Mouse (Mus musculus) forebrain, embryonic 13.5 days (tissue): ENCODE measurements around the gene Nat8f2. TPM values are rescaled to one million over a fixed set of nuclear protein-coding genes. Genes with fewer than 3 reads are reported as not detected.
"Not testable (repeated sequence)": the region's sequence is repeated elsewhere in the genome, so short reads cannot be mapped to it uniquely, and the experiment has no call there.

Experiments used
- ATAC-seq: fragments of 200-750 bp; cut with Nextera tagmentation; 2 replicates; pipeline ENCODE4 v1.8.0; 2017
- H3K27ac ChIP-seq: fragments of 300-500 bp; sonication (generic); 2 replicates; pipeline ENCODE4 v1.5.1; 2015; ENCODE audit warnings: inconsistent platforms, mild to moderate bottlenecking, moderate library complexity
- H3K27me3 ChIP-seq: fragments of 300-500 bp; sonication (generic); 2 replicates; pipeline ENCODE4 v1.6.1; 2015; ENCODE audit warnings: mild to moderate bottlenecking, inconsistent platforms
- H3K36me3 ChIP-seq: fragments of 300-500 bp; sonication (generic); 2 replicates; pipeline ENCODE4 v1.6.1; 2015; ENCODE audit warnings: mild to moderate bottlenecking, inconsistent platforms; ENCODE audit not compliant: poor library complexity, severe bottlenecking
- H3K4me1 ChIP-seq: fragments of 300-500 bp; sonication (generic); 2 replicates; pipeline ENCODE4 v1.6.1; 2015; ENCODE audit warnings: inconsistent platforms
- H3K4me2 ChIP-seq: fragments of 300-500 bp; sonication (generic); 2 replicates; pipeline ENCODE4 v1.6.1; 2015; ENCODE audit warnings: inconsistent platforms, mild to moderate bottlenecking, moderate library complexity
- H3K4me3 ChIP-seq: fragments of 300-500 bp; sonication (generic); 2 replicates; pipeline ENCODE4 v1.5.1; 2015; ENCODE audit warnings: mild to moderate bottlenecking, inconsistent platforms
- H3K9ac ChIP-seq: fragments of 300-500 bp; sonication (generic); 2 replicates; pipeline ENCODE4 v1.6.1; 2015; ENCODE audit warnings: mild to moderate bottlenecking, inconsistent platforms
- H3K9me3 ChIP-seq: fragments of 300-500 bp; sonication (generic); replicated peaks from 2 replicates; pipeline ENCODE4 v1.6.1; 2016; ENCODE audit warnings: inconsistent platforms
- WGBS: fragments of 180-500 bp; shearing (Covaris S2); methylation state at CpG from one replicate; pipeline ENCODE4 v1.1.7; 2015; 5-methylcytosine and 5-hydroxymethylcytosine counted together
- polyA plus RNA-seq: library from polyadenylated mRNA; unstranded; fragments of >200 nt; fragmentation: Nextera tagmentation; extraction: Ambion mirVana; gene quantifications from 2 replicates; pipeline ENCODE4 v1.2.1, GENCODE M21; 2015

Gene Nat8f2
- polyA plus RNA-seq: not detected in 2 replicates

DNA sequence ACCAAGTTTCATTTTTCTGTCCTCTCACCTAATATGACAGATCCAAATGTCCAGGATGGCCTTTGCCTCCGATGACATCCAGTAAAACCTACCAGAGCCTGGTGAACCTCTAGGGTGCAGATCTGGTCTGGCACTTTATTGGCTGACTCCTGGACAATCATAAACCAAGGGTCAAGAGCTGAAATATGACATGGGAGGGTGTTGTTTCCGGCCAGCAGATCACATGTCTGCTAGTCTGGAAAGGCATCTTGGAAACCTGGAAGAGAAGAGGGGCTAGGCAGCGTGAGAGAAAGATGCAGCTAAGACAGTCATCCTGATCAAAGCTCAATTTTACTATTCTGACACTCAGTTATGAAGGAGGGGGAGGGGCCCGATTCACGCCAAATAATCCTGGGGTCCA lies at the start of gene Nat8f2:
Gene Nat8f2 (minus strand): TSS at position 153 of the 400 bp plus-strand sequence.
- not testable (repeated sequence) for H3K4me1 ChIP-seq, H3K9ac ChIP-seq, H3K27ac ChIP-seq, H3K9me3 ChIP-seq, H3K36me3 ChIP-seq, ATAC-seq, H3K27me3 ChIP-seq, H3K4me3 ChIP-seq, H3K4me2 ChIP-seq
- WGBS: 83% methylated on average over 5 of the region's 5 CpGs

DNA sequence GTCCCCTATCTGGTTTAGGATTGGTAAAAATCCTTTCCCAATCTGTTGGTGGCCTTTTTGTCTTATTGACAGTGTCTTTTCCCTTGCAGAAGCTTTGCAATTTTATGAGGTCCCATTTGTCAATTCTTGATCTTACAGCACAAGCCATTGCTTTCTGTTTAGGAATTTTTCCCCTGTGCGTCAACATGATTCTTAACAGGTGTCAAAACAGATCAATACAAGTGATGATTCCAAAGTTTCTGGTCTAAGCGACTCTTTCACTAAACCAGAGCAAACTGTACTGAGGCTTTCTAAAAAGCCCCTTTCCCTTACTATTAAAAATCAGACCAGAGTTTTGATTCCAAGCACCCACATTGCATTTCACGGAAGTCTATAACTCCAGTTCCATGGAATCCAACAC lies 49.4 kb upstream of the Nat8f2 start:
- H3K27ac ChIP-seq, H3K4me3 ChIP-seq, H3K4me2 ChIP-seq, H3K27me3 ChIP-seq, H3K9me3 ChIP-seq, ATAC-seq, H3K9ac ChIP-seq: not testable (repeated sequence)
- H3K4me1 ChIP-seq: peaks cover 19% of the 10 kb centered on the region
- peaks cover 19% of the 10 kb centered on the region for H3K36me3 ChIP-seq
- WGBS: 95% methylated on average over 3 of the region's 3 CpGs

DNA sequence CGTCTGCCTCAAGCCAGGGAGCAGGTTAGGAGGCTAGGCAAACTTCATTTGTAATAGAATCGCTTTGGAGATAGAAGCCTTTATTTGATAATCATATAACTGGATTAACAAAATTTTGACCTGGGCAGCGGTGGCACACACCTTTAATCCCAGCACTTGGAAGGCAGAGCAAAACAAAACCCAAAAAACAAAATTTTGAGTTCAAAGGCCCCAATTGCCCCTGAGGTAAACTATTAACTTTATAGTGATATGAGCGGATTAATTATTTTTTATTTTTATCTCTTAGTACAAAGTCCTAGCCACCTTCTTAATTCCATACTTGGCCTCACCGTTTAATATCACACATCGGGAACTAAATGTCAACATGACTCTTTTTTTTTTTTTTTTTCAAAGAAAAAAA lies 47.6 kb upstream of the Nat8f2 start:
- no peak for ATAC-seq
- H3K27me3 ChIP-seq: no peaks in the 10 kb centered on the region
- H3K9me3 ChIP-seq: no peaks in the 10 kb centered on the region
- peak overlapping the region; percentile 82 for H3K4me2 ChIP-seq
- H3K27ac ChIP-seq: 0 out of 2 replicates have a peak overlapping the region, but pooled peaks have one; percentile 78
- H3K4me1 ChIP-seq: peaks cover 19% of the 10 kb centered on the region
- H3K4me3 ChIP-seq: peak overlapping the region; percentile 62
- H3K9ac ChIP-seq: peak overlapping the region; percentile 81
- WGBS: 83% methylated on average over 6 of the region's 6 CpGs
- peaks cover 8% of the 10 kb centered on the region for H3K36me3 ChIP-seq

DNA sequence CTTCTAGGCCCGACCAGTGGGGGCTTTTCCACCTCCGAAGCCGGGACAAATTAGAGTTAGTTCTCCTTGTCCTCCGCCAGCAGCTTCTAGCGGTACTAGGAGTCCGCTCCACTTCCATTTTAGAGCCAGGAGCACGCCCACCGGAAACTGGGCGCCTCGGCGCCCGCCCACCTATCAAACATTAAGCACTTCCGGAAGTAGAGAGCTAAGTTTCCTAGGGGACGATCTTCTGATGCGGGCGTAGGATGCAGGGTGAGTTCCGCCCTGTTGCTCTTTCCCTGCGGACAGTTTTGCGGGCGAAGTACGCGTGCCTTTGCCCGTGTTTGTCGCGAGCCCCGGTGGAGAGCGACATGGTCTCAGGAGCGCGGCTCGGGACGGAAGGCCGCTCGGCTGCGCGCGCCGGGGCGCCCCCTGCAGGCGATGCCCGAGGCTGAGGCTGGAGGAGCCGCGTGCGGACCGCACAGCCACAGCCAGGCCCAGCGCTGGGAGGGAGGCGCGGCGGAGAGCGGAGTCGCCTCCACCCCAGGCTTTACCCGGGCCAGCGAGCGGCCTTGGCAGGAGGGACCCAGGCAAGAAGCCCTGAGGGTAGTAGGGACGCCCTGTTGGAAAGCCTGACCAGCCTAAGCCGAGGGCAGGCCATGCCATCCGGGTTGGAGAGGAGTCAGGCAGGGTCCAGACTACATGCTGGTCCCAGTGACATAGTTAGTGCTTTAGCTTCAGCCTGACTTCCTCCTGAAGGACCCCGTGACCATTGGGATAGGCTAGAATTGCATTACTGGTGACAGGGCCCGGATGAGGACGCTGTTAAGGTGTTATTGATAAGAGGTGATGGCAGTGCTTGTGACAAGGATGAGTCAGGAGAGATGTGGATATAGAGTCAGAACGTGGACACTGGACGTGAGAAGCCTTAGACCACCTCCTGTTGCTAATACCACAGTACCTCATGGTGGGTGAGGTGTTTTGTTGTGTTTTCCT lies 46.9 kb upstream of the Nat8f2 start, which contains the start of gene Nat8f1:
Gene Nat8f1 (minus strand): TSS at position 149 of the 975 bp plus-strand sequence.
- Histone ChIP-seq H3K4me3 (peak within 1 kb of the TSS; percentile 62), H3K4me1 (peaks cover 19% of the 10 kb centered on the region), H3K9ac (peak within 1 kb of the TSS; percentile 81), H3K27ac (peak within 1 kb of the TSS; percentile 78), H3K4me2 (peak within 1 kb of the TSS; percentile 82)
- 1% methylated on average over 60 of the region's 61 CpGs for WGBS
- not testable (repeated sequence) for H3K9me3 ChIP-seq, H3K36me3 ChIP-seq, H3K27me3 ChIP-seq
- ATAC-seq: peak; percentile 96

DNA sequence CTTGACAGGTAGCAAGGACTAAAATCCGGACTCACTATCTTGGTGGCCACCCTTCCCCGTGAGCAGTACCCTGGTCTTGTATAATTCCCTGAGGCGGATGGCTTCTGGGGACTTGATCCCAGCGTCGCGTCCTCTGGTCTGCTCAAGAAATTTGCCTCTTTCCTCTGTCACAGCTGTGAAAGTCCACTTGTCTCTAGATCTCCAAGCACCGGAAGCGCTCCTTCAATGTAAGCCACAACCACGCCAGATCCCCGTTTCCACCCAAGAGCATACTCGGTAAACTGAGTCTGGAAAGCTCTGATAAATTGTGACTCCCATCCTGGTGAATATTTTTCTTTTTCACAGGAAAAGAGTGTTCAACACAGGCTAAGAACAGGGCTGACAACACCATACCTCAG lies 46.2 kb upstream of the Nat8f2 start:
- Histone ChIP-seq H3K36me3 (no peaks in the 10 kb centered on the region), H3K4me2 (peak overlapping the region; percentile 82), H3K4me3 (peak overlapping the region; percentile 62), H3K27me3 (no peaks in the 10 kb centered on the region), H3K9me3 (no peaks in the 10 kb centered on the region), H3K4me1 (peaks cover 19% of the 10 kb centered on the region), H3K9ac (peak overlapping the region; percentile 81), H3K27ac (peak overlapping the region; percentile 78; the same call in 1 of the 2 replicates)
- ATAC-seq: peak; percentile 27; the same call in 1 of the 2 replicates
- WGBS: 5% methylated on average over 11 of the region's 11 CpGs

DNA sequence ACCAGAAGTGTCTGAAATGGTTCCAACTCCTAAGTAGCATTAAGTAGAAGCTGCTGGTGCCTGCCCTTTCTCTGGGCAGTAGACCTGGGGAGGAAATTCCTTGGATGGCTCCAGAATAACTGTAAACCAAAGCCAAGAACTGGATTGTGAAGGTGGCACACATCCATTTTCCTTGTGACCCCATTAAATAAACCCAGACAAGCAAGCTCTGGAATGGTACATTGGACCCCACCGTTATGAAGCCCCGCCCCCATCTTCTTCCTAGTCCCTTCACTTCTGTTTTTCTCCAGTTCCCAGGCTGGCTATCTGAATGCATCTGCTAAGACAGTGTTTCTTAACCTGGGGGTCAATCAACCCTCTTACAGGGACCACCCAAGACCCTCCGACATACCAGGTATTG lies 42.6 kb upstream of the Nat8f2 start, which contains the start of gene Tprkb:
Gene Tprkb (plus strand): TSS at position 279 of the 400 bp plus-strand sequence.
- 87% methylated on average over 3 of the region's 3 CpGs for WGBS
- Histone ChIP-seq H3K27me3 (no peaks in the 10 kb centered on the region), H3K4me1 (peaks cover 18% of the 10 kb centered on the region), H3K27ac (no peak within 1 kb of the TSS), H3K9ac (no peak within 1 kb of the TSS), H3K36me3 (no peaks in the 10 kb centered on the region), H3K4me3 (no peak within 1 kb of the TSS), H3K9me3 (no peaks in the 10 kb centered on the region), H3K4me2 (no peak within 1 kb of the TSS)
- no peak for ATAC-seq

DNA sequence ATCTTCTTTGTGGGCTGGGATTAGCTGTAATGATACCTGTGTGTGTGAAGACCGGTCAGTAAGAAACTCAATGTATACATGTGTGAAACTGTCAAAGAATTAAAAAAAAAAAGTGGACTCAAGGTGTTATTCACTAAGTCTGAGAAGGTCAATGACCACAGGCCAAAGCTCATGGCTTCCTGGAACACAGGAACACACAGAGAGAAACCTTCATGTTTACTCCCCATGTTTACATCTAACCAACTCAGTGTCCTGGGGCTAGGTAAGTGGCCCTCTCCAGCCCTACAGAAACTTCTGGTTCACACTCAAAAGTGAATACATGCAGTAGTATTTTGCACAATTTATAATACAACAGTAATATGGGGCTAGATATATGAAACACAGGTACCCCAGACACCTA lies 40.7 kb upstream of the Nat8f2 start:
- no peak overlapping the region for H3K27ac ChIP-seq
- H3K9me3 ChIP-seq: no peaks in the 10 kb centered on the region

DNA sequence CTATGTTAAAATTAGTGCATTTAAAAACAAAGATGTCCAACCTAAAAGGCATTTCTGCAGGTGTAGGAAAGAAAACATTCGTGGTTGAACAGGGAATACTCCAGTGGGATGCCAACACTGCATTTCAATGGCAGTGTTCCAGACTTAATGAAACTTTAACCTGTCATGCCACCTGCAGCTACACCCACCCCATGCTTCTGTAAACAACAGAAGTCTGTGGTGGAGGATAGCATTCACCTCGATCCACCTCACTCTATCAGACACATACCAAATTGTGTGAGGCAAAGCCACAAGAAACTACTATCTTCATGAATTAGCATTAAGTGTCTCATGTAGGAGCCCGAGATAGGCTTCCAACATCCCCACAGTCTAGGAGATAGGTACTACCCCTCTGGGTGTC lies 39.4 kb upstream of the Nat8f2 start:
- H3K27me3 ChIP-seq: no peaks in the 10 kb centered on the region
- no peak overlapping the region for H3K4me2 ChIP-seq
- ATAC-seq: no peak
- no peak overlapping the region for H3K9ac ChIP-seq
- H3K9me3 ChIP-seq: no peaks in the 10 kb centered on the region
- H3K36me3 ChIP-seq: no peaks in the 10 kb centered on the region
- H3K4me3 ChIP-seq: no peak overlapping the region
- WGBS: 73% methylated on average over 3 of the region's 3 CpGs
- 0 out of 2 replicates have a peak, but pooled peaks cover 3% of the 10 kb centered on the region for H3K4me1 ChIP-seq
- H3K27ac ChIP-seq: no peak overlapping the region

More for the DNA sequence above, 40.7 kb upstream of the Nat8f2 start:
- peaks cover 7% of the 10 kb centered on the region for H3K4me1 ChIP-seq
- ATAC-seq: no peak
- no peak overlapping the region for H3K9ac ChIP-seq
- H3K36me3 ChIP-seq: no peaks in the 10 kb centered on the region
- no peak overlapping the region for H3K4me2 ChIP-seq
- no peaks in the 10 kb centered on the region for H3K27me3 ChIP-seq
- H3K4me3 ChIP-seq: no peak overlapping the region
- WGBS: 96% methylated on average over 1 of the region's 1 CpGs

DNA sequence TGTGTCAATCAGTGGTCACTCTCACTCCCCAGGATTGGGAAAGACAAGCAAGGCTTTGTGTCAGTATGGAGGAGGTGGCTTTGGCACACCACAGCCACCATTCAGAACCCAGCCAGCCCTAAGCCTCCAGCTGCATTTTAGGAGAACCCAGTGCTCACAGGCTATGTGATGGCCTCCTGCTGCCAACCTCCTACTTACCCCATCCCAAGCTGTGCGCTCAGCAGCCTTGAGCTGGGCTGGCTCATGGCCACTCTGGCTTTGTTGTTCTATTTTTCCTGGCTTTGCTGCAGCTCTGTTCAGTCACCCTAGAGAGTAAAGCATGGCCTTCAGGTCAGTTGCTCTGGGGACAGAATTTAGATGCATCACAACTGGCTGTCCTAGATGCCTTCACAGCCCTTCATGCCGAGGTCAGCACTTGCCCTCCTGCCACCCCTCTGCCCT lies 38.0 kb upstream of the Nat8f2 start:
- H3K27ac ChIP-seq, ATAC-seq, H3K27me3 ChIP-seq, H3K4me1 ChIP-seq, H3K4me3 ChIP-seq, H3K9me3 ChIP-seq, H3K36me3 ChIP-seq, H3K4me2 ChIP-seq, H3K9ac ChIP-seq: not testable (repeated sequence)
- 72% methylated on average over 2 of the region's 2 CpGs for WGBS

DNA sequence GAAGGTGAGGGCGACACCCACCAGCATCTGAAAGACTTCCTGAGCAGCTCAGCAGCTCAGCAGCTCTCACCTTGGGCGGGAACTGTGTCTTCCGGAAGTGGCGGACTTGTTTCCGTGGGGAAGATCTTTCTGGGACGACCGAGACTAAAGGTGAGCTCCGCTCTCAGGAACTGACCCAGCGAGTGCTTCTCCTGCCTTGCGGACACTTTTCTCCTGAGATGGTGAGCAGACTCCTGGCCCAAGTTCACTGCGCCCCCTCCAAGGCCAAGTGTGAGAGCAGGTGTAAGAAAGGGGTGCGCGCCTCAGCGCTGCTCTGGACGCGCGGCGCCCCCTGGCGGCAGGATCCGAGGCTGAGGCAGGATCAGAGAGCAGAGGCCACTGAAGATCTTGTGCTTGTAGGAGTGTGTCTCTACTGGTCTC lies 35.7 kb upstream of the Nat8f2 start, which contains the start of gene Nat8f4:
Gene Nat8f4 (minus strand): TSS at position 243 of the 420 bp plus-strand sequence.
- H3K36me3 ChIP-seq, H3K27me3 ChIP-seq, H3K4me1 ChIP-seq, H3K27ac ChIP-seq, H3K9me3 ChIP-seq, H3K9ac ChIP-seq: not testable (repeated sequence)
- WGBS: 13% methylated on average over 20 of the region's 20 CpGs
- ATAC-seq: peak; percentile 77
- Histone ChIP-seq H3K4me3 (peak within 1 kb of the TSS; percentile 35), H3K4me2 (peak within 1 kb of the TSS; percentile 53)

DNA sequence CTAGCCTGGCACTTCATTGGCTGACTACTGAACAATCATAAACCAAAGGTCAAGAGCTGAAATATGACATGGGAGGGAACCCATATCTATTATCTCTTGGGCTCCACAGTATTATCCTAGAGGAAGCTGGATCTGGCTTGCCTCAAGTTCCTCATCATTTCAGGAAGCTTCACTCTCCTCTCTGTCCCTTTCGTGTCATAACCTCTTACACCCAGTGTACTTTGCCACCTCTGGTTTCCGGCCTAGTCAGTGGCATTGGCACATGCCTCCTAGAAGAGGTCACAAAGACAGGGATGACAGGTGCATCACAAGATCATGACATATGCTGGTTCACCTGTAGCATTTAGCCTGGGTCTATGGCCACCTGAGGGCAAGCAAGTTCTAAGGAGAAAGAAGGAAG lies 33.3 kb upstream of the Nat8f2 start:
- ATAC-seq: no peak
- H3K9me3 ChIP-seq: no peaks in the 10 kb centered on the region
- 96% methylated on average over 2 of the region's 2 CpGs for WGBS

More for the DNA sequence above, 33.3 kb upstream of the Nat8f2 start:
- H3K27me3 ChIP-seq: no peaks in the 10 kb centered on the region
- H3K4me3 ChIP-seq: no peak overlapping the region
- H3K36me3 ChIP-seq: no peaks in the 10 kb centered on the region
- H3K27ac ChIP-seq: no peak overlapping the region
- H3K4me2 ChIP-seq: no peak overlapping the region
- H3K9ac ChIP-seq: no peak overlapping the region
- 0 out of 2 replicates have a peak, but pooled peaks cover 3% of the 10 kb centered on the region for H3K4me1 ChIP-seq
